Comparison of ENCODE assay signal across 13 mouse cellular contexts in genomic region chr5:146779931-146780330, GRCm38 (mm10). TPM values are rescaled to one million over a fixed set of nuclear protein-coding genes. Genes with fewer than 3 reads are reported as not detected.
DNase-seq lines count a peak whose midpoint lies in the region; ATAC-seq and TF ChIP-seq lines count a peak whose summit lies in the region.
"Had no signal": no experiment of that assay in that cellular context is flagged by ENCODE, and none has a peak within 500 bp of the region (broad histone marks: within the 10 kb centered on the region; RNA-seq: fewer than 3 reads in every experiment).

No protein-coding gene starts in this region.

- H3K27me3 ChIP-seq in MEL (ENCODE audit: control insufficient read depth in 1 of 2, insufficient read depth in 2 of 2, low read length in 2 of 2), result no peaks in the 10 kb centered on the region
- H3K27me3 ChIP-seq in liver, adult 2 months (ENCODE audit: control insufficient read depth, insufficient read depth, low read length), result no peaks in the 10 kb centered on the region
- H3K27me3 ChIP-seq: embryonic facial prominence, embryonic 13.5 days; heart, embryonic 13.5 days had no signal

- TF ChIP-seq CTCF in MEL (IDR thresholded peaks at IDR 0.05 in 2 of 3, conservative IDR thresholded peaks at IDR 0.05 in 1 of 3; ENCODE audit: control insufficient read depth in 1 of 3, insufficient read depth in 1 of 3, low read depth in 2 of 3, low read length in 3 of 3, poor library complexity in 1 of 3, severe bottlenecking in 1 of 3), result no peak
- TF ChIP-seq CTCF in liver, adult 2 months (IDR thresholded peaks at IDR 0.05; ENCODE audit: low read depth, low read length), result no peak

- TF ChIP-seq POLR2A in MEL (IDR thresholded peaks at IDR 0.05; ENCODE audit: control insufficient read depth in 1 of 2, insufficient read depth in 1 of 2, low read depth in 1 of 2, low read length in 2 of 2, poor library complexity in 1 of 2), result no peak
- no peak for TF ChIP-seq POLR2A in liver, adult 2 months (IDR thresholded peaks at IDR 0.05; ENCODE audit: extremely low read depth, insufficient read depth, low read length)

- TF ChIP-seq EP300 in MEL (IDR thresholded peaks at IDR 0.05; ENCODE audit: low read depth in 1 of 2, low read length in 2 of 2), result no peak

- TF ChIP-seq RAD21 in MEL (IDR thresholded peaks at IDR 0.05; ENCODE audit: low read depth, low read length), result no peak

- peak; percentile 16 for DNase-seq in CD4-positive, CD25-positive, alpha-beta regulatory T cell, adult 2 months (ENCODE audit: low read depth, low spot score)
- peak; percentile 71 for DNase-seq in MEL (ENCODE audit: low read depth, low spot score)
- peak; percentile 60 for DNase-seq in liver, adult 2 months (ENCODE audit: extremely low read depth, low read depth, low spot score)
- peak; percentile 63 for DNase-seq in lung, postnatal 25 days (ENCODE audit: low spot score)
- no peak for DNase-seq in thymus, postnatal 25 days
- DNase-seq: left cerebral cortex, postnatal 4 days; thymus, postnatal 36 days had no signal

- no peaks in the 10 kb centered on the region for H3K9me3 ChIP-seq in MEL (replicated peaks; ENCODE audit: insufficient read depth, low read length)
- H3K9me3 ChIP-seq: embryonic facial prominence, embryonic 13.5 days; heart, embryonic 13.5 days had no signal

- no peak for ATAC-seq in CD4-positive, CD25-positive, alpha-beta regulatory T cell, adult 4 months
- no peak for ATAC-seq in frontal cortex, adult (ENCODE audit: low TSS enrichment)
- ATAC-seq in inflammation-experienced regulatory T-cells, adult 6 months, result no peak

- peaks cover 4 to 19% of the 10 kb centered on the region in 2 experiments for H3K4me1 ChIP-seq in MEL (ENCODE audit: control insufficient read depth in 1 of 2, insufficient read depth in 2 of 2, low read length in 2 of 2)
- H3K4me1 ChIP-seq in liver, adult 2 months (ENCODE audit: control insufficient read depth, insufficient read depth, low read length), result peaks cover 13% of the 10 kb centered on the region

- no peak overlapping the region for H3K4me3 ChIP-seq in MEL (ENCODE audit: control insufficient read depth in 1 of 2, insufficient read depth in 1 of 2, low read depth in 2 of 2, low read length in 2 of 2)
- H3K4me3 ChIP-seq in liver, adult 2 months (ENCODE audit: insufficient read depth, low read depth, low read length), result no peak overlapping the region
- H3K4me3 ChIP-seq: embryonic facial prominence, embryonic 13.5 days; heart, embryonic 13.5 days; myocyte had no signal

- peaks cover 0 to 17% of the 10 kb centered on the region in 2 experiments; a peak in 2 of 4 replicates for H3K36me3 ChIP-seq in MEL (ENCODE audit: control insufficient read depth in 1 of 2, insufficient read depth in 2 of 2, low read length in 2 of 2)
- H3K36me3 ChIP-seq in liver, adult 2 months (ENCODE audit: control insufficient read depth, insufficient read depth, low read length), result no peaks in the 10 kb centered on the region
- H3K36me3 ChIP-seq: embryonic facial prominence, embryonic 13.5 days had no signal

- peaks cover 7% of the 10 kb centered on the region; the same call in 1 of the 2 replicates for H3K79me2 ChIP-seq in MEL (ENCODE audit: control insufficient read depth, insufficient read depth, low read length, poor library complexity)
- peaks cover 56% of the 10 kb centered on the region for H3K79me2 ChIP-seq in liver, adult 2 months (ENCODE audit: control insufficient read depth, insufficient read depth, low read length)

- no peak overlapping the region for H3K9ac ChIP-seq in MEL (ENCODE audit: control insufficient read depth, low read depth, low read length, poor library complexity, severe bottlenecking)
- H3K9ac ChIP-seq in liver, adult 2 months (ENCODE audit: low read depth, low read length), result no peak overlapping the region
- H3K9ac ChIP-seq: embryonic facial prominence, embryonic 13.5 days; heart, embryonic 13.5 days had no signal

- WGBS in liver, adult 2 months, result 13% methylated on average over 5 of the region's 5 CpGs

- H3K27ac ChIP-seq in MEL (ENCODE audit: control insufficient read depth, low read depth, low read length), result no peak overlapping the region
- no peak overlapping the region for H3K27ac ChIP-seq in liver, adult 2 months (replicated peaks; ENCODE audit: insufficient read depth, low read depth, low read length)
- H3K27ac ChIP-seq: embryonic facial prominence, embryonic 13.5 days; heart, embryonic 13.5 days had no signal

TF ChIP-seq in MEL, 35 proteins besides CTCF, POLR2A, EP300 and RAD21:
- TF ChIP-seq HCFC1 (IDR thresholded peaks at IDR 0.05; ENCODE audit: low read depth, low read length) (no peak), RCOR1 (IDR thresholded peaks at IDR 0.05; ENCODE audit: low read depth, low read length) (no peak), POLR2AphosphoS5 (IDR thresholded peaks at IDR 0.05; ENCODE audit: borderline replicate concordance, low read depth, low read length) (no peak)

RNA-seq across cellular contexts. Expression of gene Usp12, which starts 14.9 kb away (rescaled TPM):
- 1 to 10 TPM; 6.3 to 8.8 TPM for polyA plus RNA-seq in CD4-positive, CD25-positive, alpha-beta regulatory T cell, adult 4 months (2017; shearing (Covaris generic))
- 22.0 and 24.5 TPM in 2 replicates for total RNA-seq in MEL (2012; rRNA removed)
- polyA plus RNA-seq in MEL (2012; ENCODE audit: insufficient read depth in 1 of 2, insufficient read length in 2 of 2, low read depth in 1 of 2, low replicate concordance in 2 of 2, missing spikeins in 1 of 2), result 10 to 100 TPM in 1 of 2 experiments, not detected in 1; 24.5 TPM
- total RNA-seq in liver, adult 2 months (2014; rRNA removed), result 16.3 and 16.5 TPM in 2 replicates
- polyA plus RNA-seq in liver, adult 2 months (2012; rRNA removed), result 6.7 and 6.9 TPM in 2 replicates
- 1 to 10 TPM; 4.5 to 6.7 (median 5.8) TPM for polyA plus RNA-seq in inflammation-experienced regulatory T-cells, adult 6 months (2017; shearing (Covaris generic))

RNA-seq across cellular contexts. Expression of gene Rpl21, which starts 52.8 kb away (rescaled TPM):
- 1,000 to 10,000 TPM in 1 of 2 experiments, 100 to 1,000 TPM in 1; 776 to 1,168 TPM for polyA plus RNA-seq in CD4-positive, CD25-positive, alpha-beta regulatory T cell, adult 4 months (2017; shearing (Covaris generic))
- total RNA-seq in MEL (2012; rRNA removed), result 468 and 508 TPM in 2 replicates
- 10 to 100 TPM in 1 of 2 experiments, not detected in 1; 70.7 TPM for polyA plus RNA-seq in MEL (2012; ENCODE audit: insufficient read depth in 1 of 2, insufficient read length in 2 of 2, low read depth in 1 of 2, low replicate concordance in 2 of 2, missing spikeins in 1 of 2)
- total RNA-seq in liver, adult 2 months (2014; rRNA removed), result 147 and 154 TPM in 2 replicates
- 24.5 and 28.3 TPM in 2 replicates for polyA plus RNA-seq in liver, adult 2 months (2012; rRNA removed)
- 1,000 to 10,000 TPM in 1 of 3 experiments, 100 to 1,000 TPM in 2; 475 to 1,461 (median 755) TPM for polyA plus RNA-seq in inflammation-experienced regulatory T-cells, adult 6 months (2017; shearing (Covaris generic))

Comparison
In these comparisons a context has a peak if more than half of its experiments do, and no peak if none do; other contexts are left out.
1. RNA of gene Rpl21, which starts 52.8 kb away (polyA plus RNA-seq): 776 to 1,168 TPM in CD4-positive, CD25-positive, alpha-beta regulatory T cell, adult 4 months and 475 to 1,461 TPM in inflammation-experienced regulatory T-cells, adult 6 months; 70.7 TPM in MEL and 24.5 to 28.3 TPM in liver, adult 2 months; every median in the first group is over 4 times any median in the second.